Mouse (Mus musculus) embryo, embryonic 11.5 days (tissue): ENCODE results near the gene Osbpl2.
A peak's percentile ranks its signal among the peaks of the same experiment; 100 is the strongest.

Source experiments
- DNase-seq: peaks from one replicate; pipeline ENCODE4 v3.0.0-alpha.2; 2012; ENCODE audit warnings: low read depth, low spot score

Osbpl2 gene

GRCm38 (mm10) chr2:180118661-180119438, at the start of gene Osbpl2:
Osbpl2 (plus strand) TSS chr2:180119306.
- peak; percentile 97 for DNase-seq

GRCm38 (mm10) chr2:180069770-180070480, 49.2 kb upstream of the Osbpl2 start:
- DNase-seq = no peak

- DNase-seq = peak; percentile 88
Observed at GRCm38 (mm10) chr2:180070481-180071453, 48.3 kb upstream of the Osbpl2 start, which contains the start of gene Mtg2. Mtg2 (plus strand) TSS chr2:180070588.

GRCm38 (mm10) chr2:180071671-180072070, 47.4 kb upstream of the Osbpl2 start:
- DNase-seq = no peak

GRCm38 (mm10) chr2:180072886-180073285, 46.2 kb upstream of the Osbpl2 start:
- DNase-seq = no peak

GRCm38 (mm10) chr2:180077622-180078021, 41.5 kb upstream of the Osbpl2 start:
- no peak for DNase-seq

- DNase-seq = no peak
Observed at GRCm38 (mm10) chr2:180080680-180081079, 38.4 kb upstream of the Osbpl2 start.

- DNase-seq = no peak
Observed at GRCm38 (mm10) chr2:180083063-180083462, 36.0 kb upstream of the Osbpl2 start.

GRCm38 (mm10) chr2:180084565-180084964, 34.5 kb upstream of the Osbpl2 start:
- no peak for DNase-seq

- DNase-seq = no peak
Observed at GRCm38 (mm10) chr2:180085926-180086636, 33.0 kb upstream of the Osbpl2 start.

- DNase-seq = no peak
Observed at GRCm38 (mm10) chr2:180086637-180087027, 32.5 kb upstream of the Osbpl2 start.

- no peak for DNase-seq
Observed at GRCm38 (mm10) chr2:180087472-180087871, 31.6 kb upstream of the Osbpl2 start.

GRCm38 (mm10) chr2:180090285-180090684, 28.8 kb upstream of the Osbpl2 start:
- DNase-seq = no peak

- no peak for DNase-seq
Observed at GRCm38 (mm10) chr2:180095711-180096110, 23.4 kb upstream of the Osbpl2 start.

GRCm38 (mm10) chr2:180097585-180097984, 21.5 kb upstream of the Osbpl2 start:
- DNase-seq = no peak

GRCm38 (mm10) chr2:180098167-180098566, 20.9 kb upstream of the Osbpl2 start:
- DNase-seq = no peak

- no peak for DNase-seq
Observed at GRCm38 (mm10) chr2:180099529-180099928, 19.6 kb upstream of the Osbpl2 start.

- no peak for DNase-seq
Observed at GRCm38 (mm10) chr2:180103151-180103977, 15.7 kb upstream of the Osbpl2 start.

GRCm38 (mm10) chr2:180103978-180104658, 15.0 kb upstream of the Osbpl2 start, which contains the start of gene Hrh3:
Hrh3 (minus strand) TSS chr2:180104488.
- DNase-seq = peak; percentile 62
